Mouse (Mus musculus) mouse embryonic stem cell (cell line): ENCODE results near the gene Morn4.

Source experiments
- in situ Hi-C, 2 experiments: fragments of 300-500 bp; cut with MboI; formaldehyde crosslinking; loops; 1 replicate in 1 of 2; 3 replicates in 1 of 2; pipeline ENCODE4 v1.14.3; 2019 to 2020; ENCODE audit warnings: low sequenced_read_pairs in 2 of 2, low pct_unique_long_range_greater_than_20kb in 1 of 2, mixed read lengths in 1 of 2; ENCODE audit not compliant: unreplicated experiment in 1 of 2

The Morn4 gene

DNA sequence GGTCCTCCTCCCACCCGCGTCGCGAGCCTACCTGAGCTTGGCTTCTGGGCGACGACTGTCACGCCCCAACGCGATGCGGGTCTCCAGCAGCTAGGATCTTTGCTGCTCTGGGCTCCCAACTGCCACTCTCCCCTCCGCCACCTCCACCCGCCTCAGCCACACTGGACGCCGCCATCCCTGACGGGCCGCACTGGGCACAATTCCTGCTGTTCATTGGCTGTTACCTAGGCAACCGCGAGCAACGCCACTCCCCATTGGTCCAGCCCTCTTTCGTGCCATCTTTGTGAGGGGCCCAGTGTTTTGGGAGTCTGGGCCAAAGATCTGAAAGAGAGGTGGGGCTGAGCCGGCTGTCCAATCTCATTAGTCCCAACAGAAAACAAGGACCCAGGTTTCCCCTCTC lies at the start of gene Morn4:
Gene Morn4 (minus strand): TSS at position 192 of the 400 bp plus-strand sequence.
- in situ Hi-C loops = no loop called here

DNA sequence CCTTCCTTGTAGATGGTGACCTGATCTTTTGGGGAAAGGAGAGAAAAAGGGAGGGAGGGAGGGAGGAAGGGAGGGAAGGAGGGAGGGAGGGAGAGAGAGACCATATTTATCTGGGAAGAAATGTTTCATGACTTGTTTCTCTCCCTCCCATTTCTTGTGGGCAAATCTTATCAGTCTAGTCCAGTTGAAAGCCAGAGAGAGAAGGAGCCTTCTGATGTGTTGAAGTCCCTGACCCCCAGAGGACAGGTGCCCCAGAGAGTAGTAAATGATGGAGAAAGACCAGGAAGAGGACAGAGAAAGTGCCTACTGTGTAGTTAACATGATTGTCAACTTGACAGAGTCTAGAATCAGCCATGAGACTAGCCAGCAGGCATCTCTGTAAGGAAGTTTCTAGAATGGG lies 48.9 kb upstream of the Morn4 start:
- in situ Hi-C loops = loop anchor here in 1 of 2 experiments (25.0 kb wide), 1 partner anchor 673 kb away; no protein-coding TSS in a partner anchor

DNA sequence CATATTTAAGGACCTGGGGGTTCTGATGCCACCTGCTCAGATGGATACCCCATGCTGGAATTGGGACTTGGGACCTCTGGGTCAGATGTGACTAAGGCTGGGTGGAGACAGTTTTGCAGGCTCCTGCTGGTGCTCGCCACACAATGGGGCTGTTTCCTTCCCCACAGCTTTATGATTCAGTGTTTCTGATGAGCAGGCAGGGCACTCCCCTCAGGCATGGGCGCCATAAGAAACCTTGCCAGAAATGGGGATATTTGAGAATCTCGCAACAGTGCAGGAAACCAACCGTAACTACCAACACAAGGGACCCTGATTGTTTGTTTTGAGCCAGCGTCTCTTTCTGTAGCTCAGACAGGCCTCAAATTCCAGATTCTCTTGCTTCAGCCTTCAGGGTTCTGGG lies 44.9 kb upstream of the Morn4 start:
- in situ Hi-C loops = loop anchor here in 1 of 2 experiments (25.0 kb wide), 1 partner anchor 669 kb away; no protein-coding TSS in a partner anchor

DNA sequence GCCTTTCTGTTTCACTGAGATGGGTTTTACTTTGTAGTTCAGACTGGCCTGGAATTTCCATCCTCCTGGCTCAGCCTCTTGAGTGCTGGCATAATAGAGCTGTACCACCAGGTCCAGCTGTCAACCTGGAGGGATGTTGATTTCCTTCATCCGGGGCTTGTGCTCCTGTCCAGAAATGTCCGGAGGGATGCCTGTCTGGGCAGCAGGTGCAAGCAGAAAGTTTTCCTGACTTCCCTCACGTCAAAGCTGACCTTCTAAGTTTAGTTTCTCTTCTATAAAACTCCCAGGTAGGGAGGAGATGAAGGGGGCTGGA lies 44.1 kb upstream of the Morn4 start:
- in situ Hi-C loops = loop anchor here in 1 of 2 experiments (25.0 kb wide), 1 partner anchor 668 kb away; no protein-coding TSS in a partner anchor

DNA sequence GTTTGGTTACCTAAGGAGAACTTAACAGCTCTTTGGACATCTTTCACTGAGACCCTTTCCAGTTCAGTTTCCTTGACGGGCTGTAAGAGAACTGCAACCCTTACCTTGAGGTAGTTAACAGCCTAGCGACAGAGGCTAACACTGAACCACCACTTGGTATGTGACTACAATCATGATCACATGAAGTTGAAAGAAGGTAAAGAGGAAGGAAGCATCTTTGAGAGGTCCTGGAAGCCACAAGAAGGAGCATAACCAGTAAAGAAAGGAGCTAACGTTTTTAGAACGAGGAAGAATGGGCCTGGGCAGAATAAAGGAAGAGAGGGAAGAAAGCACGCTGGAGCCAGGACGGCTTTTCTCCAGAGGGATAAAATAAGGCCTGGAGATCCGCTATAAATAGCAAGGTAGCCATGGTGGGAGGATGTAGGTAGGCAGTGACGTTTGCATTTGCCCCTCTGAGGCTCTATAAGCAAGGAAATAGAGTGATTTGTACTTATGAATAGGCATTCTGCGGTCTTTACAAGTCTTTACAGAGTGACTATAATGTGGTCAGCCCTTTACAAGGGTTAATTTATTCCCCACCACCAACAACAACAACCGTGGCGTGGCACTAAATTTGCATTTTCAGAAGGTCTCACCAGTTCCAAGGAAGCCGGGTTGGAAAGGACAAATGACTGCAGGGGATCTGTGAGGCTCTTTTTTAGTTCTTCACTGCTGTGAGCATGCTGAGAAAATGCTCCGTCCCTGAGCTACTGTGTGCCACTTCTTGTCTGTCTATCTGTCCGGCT lies 43.5 kb upstream of the Morn4 start:
- in situ Hi-C loops = loop anchor here in 1 of 2 experiments (25.0 kb wide), 1 partner anchor 667 kb away; no protein-coding TSS in a partner anchor

DNA sequence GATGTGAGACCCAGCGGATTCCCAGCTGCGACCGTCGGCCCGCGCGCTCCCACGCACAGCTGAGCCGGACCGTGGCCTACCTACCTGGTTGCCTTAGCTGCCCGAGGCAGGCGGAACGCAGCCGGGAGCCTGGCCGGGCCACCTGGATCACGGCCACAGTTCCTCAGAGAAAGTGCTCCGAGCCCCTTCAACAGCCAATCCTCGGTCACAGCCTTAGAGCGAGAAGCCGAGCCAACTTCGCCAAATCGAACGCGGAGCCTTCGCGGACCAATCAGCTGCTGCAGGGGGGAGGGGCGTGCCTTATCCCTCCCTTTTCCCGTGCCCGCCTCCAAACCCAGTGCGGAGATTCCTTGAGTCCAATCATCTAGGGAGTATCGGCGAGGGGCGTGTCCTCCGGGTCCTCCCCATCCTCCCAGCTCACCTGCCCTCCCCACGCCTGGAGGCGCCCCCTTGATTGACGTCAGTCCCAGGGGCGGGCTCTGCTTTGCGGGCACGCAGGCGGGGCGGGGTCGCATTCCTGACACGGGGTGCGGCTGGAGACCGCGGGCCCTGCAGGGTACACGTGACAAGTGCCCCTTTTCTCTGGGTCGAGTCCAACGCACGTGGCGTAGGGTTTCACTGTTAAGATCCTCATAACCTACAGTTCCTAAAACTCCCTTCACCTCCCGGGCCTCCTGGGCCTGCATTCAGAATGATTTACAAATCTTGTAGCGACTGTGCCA lies 42.8 kb upstream of the Morn4 start, which contains the start of gene Avpi1:
Gene Avpi1 (minus strand): TSS at position 273 of the 722 bp plus-strand sequence.
- in situ Hi-C loops = loop anchor here in 1 of 2 experiments (25.0 kb wide), 1 partner anchor 667 kb away; no protein-coding TSS in a partner anchor

DNA sequence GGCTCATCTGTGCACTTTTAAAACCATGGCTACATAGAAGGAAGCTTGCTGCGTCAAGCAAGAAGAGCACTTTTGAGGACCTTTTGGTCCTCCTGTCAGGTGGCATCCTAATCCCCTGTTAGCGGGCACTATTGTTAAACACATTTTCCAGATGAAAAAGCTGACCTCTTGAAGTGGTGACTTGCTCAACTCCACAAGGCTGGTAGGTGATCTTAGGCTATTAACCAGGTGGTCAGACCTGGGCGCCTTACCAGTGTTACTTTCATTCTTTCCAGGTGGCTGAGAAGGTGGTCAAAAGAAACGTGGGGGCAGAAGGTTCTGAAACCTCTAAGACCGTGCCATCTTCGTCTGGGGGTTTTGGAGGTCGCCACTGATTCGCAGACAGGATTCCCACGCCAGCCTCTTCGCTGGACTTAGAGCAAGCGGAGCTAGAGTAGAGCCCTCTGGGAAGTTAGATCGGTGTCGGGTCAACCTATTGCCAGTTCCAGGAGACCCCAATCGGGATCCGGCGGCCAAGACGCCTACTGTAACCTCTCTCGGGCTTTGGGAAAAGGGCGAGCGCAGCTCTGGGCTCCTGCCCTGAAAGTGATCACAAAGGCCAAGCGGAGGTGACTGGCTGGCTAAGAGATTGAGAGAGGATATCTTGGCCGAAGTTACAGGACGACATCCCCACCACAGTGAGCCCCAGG lies 42.0 kb upstream of the Morn4 start:
- in situ Hi-C loops = loop anchor here in 1 of 2 experiments (25.0 kb wide), 1 partner anchor 666 kb away; no protein-coding TSS in a partner anchor

DNA sequence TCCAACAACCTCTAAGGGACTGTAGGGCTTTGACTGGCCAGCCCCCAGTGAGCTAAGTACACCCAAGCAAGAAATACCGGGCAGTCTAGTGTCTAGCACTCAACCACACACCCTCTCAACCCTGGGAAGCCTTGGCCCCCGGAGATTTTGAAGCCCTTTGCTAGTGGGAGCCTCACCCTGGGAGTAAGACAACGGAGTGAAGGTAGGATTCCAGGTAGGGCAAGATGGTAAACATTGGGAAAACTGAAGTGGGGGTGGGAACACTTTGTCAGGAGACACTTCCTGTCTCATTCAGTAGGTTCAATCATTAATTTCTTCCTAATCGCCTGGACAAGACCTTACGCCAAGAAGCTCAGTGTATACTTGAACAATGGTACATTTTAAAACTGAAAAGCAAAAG lies 40.9 kb upstream of the Morn4 start:
- in situ Hi-C loops = loop anchor here in 1 of 2 experiments (25.0 kb wide), 1 partner anchor 665 kb away; no protein-coding TSS in a partner anchor

DNA sequence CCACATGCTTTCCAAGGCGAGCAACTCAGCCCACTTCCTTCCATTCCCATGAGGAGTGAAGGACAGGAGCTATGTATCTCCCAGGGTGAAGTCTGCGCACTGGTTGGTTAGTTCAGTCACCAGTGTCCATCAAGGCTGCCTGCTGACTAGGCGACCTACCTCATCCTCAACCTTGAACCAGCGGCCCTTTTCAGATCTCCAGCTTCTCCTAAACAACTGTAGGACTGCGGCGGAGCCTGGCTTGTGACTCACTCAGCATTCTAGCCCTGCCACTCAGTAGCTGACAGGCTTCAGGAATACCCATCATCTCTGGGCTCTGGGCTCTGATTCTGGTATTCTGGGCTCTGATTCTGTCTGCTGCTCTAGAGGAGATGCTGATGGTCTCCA lies 40.1 kb upstream of the Morn4 start:
- in situ Hi-C loops = loop anchor here in 1 of 2 experiments (25.0 kb wide), 1 partner anchor 664 kb away; no protein-coding TSS in a partner anchor

DNA sequence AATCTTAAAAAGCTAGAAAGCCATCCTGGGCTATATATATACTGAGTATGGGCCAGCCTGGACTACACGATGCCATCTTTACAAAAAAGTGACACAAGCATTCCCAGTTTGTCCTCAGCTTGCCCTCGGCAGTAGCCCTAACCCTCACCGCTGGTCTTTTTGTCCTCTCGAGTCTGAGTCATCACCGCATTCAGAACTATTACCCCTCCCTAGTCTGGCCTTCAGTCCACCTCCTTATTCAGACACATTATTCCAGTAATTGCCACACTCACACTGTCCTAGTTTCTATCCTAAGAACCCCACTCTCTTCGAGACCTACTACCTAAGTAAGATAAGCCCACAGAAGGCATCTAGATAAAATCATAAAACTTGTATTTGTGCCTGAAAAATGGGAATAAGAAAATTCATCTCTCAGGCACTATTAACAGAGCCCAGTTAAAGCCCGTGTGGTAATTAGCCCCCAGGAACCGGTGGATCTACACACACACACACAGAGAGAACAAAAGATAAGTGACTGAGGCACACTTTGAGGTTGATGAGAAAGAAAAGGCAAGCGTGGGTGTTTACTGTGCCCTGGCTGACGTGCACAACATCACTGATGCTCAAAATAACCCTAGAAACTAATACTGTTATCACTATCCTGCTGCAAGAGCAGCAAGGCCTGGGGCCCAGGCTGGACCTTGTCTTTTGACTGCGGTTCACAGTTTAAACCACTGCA lies 39.5 kb upstream of the Morn4 start:
- in situ Hi-C loops = loop anchor here in 1 of 2 experiments (25.0 kb wide), 1 partner anchor 663 kb away; no protein-coding TSS in a partner anchor

DNA sequence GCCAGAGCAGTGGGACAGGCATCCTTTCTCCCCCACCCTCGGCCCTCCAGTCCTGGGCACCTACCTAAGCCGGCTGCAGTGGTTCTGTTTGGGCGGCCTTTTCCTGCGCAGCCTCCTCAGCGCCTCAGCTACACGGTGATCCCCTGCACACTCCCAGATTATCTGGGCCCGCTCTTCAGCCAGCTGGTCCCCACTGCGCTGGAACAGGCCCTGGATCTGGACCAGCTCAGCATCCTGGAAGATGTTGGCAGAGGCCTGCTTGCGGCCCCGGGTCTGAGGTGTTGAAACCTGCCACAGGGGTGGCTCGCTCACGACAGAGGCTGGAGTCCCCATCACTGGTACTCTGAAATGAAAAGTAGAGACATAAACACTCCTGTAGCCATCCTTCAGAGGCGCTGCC lies 38.5 kb upstream of the Morn4 start:
- in situ Hi-C loops = loop anchor here in 1 of 2 experiments (25.0 kb wide), 1 partner anchor 662 kb away; no protein-coding TSS in a partner anchor

DNA sequence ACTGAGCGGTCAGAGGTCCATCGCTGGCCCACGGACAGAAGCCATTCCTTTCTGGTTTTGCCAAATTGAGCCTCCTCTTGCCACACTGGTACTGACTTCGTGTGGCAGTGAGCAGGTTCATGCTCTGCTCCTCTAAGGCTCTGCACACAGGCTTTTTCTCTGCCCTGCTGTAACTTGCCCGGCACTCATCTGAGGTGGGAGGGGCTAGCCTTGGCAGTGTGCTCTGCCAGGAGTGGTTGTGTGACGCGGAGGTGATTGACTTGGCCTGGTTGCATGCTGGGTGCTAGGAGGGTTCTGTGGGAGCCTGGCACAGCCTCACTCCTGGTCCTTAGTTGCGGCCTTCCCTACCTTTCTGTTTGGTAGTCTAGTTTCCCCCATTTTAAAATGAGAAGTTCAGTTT lies 34.3 kb upstream of the Morn4 start:
- in situ Hi-C loops = no loop called here

DNA sequence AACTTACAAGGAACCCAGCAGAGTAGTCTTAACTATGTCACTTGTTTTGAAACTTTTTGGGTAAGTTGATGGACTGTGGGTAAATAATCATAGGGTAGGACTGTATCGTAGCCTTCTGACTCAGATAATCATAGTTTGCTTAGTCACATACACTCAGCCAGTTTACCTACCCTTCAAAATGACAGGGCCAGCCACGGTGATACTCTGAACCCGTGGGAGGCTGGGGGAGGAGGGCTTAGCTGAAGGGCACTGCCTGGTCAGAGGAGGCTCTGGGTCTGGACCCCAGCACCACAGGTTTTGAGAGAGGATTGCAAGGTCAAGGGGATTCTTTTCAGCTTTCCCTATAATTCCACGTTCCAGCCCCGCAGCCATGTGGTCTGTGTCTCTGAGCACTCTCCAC lies 32.4 kb upstream of the Morn4 start:
- in situ Hi-C loops = no loop called here

DNA sequence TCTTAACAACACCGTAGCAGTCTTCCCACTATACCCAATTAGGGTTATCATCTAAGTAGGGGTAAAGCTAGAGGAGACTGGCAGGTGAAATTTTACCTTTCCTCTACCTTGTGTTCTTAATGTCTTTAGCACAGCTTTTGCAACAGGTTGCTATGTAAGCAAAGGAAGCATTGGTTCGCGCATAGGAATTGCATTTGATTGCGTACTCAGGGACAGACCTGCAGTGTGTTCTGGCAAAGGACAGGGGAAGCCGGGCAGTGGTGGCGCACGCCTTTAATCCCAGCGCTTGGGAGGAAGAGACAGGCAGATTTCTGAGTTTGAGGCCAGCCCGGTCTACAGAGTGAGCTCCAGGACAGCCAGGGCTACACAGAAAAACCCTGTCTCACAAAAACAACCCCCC lies 32.0 kb upstream of the Morn4 start:
- in situ Hi-C loops = no loop called here

DNA sequence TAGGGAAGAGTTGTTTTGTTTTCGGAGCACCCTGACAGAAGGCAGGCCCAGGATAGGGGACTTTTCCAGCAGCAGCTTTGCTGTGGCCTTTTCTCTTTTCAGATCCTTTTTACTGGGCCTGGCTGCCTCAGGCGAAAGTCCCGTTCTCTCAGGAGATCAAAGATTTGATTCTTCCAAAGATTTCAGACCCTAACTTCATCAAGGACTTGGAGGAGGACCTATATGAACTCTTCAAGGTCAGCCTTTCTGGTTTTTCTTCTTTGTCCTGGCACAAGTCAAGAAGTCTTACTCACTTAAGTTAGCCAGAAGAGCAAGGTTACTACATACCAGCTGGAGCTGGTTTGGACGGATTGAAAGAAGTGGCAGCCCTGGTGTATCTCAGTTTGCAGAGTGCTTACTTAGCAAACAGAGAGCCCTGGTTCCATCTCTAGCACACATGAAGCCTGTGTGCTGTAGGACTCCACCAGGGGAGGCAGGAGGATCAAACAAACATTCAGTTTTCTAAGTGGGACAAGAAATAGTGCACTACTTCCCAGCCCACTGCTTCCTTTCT lies 29.7 kb upstream of the Morn4 start:
- in situ Hi-C loops = no loop called here

DNA sequence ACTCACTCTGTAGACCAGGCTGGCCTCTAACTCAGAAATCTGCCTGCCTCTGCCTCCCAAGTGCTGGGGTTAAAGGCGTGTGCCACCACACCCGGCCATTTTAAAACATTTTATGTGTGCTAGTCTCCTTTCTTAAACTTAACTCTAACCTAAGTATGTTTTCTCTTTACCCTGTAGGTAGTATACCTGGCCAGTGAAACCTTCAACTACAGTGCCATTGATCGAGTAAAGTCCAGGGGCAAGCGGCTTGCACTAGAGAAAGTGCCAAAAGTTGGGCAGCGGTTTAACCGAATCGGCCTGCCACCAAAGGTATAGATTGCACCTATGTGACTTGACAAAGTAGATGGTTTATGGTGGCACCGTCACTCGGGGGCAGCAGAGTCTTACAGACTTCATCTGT lies 18.5 kb upstream of the Morn4 start:
- in situ Hi-C loops = no loop called here

DNA sequence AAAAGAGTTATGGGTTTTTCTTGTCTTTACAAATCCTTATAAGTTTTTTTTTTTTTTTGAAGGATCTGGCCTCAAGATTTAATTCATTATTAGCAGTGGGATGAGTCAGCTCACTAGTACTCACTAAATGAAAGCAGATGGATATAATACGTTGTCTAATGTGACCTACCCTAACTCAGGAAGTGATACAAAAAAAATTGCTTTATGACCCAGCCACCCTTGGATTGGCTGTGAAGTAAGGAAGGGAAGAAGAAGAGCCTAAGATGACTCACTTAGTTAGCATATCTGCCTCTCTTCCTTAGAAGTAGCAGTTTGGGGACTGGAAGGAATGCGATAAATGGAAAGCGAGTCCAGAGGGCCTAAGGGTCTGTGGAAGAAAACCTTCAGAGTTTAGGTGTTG lies 13.2 kb upstream of the Morn4 start:
- in situ Hi-C loops = no loop called here

DNA sequence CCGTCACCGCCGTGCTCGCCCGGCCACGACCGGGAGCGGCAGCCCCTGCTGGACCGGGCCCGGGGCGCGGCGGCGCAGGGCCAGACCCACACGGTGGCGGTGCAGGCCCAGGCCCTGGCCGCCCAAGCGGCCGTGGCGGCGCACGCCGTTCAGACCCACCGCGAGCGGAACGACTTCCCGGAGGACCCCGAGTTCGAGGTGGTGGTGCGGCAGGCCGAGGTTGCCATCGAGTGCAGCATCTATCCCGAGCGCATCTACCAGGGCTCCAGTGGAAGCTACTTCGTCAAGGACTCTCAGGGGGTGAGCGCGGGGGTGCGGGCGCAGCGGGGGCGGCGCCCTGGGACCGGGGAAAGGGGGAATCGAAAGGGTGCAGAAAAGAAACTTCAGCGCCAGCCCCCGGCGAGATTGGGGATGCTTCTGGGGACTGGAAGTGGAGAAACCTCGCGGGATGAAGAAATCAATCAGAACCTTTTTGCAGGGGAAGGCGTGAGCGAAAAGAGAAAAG lies 4.5 kb upstream of the Morn4 start:
- in situ Hi-C loops = no loop called here
